Mouse (Mus musculus): Measurements from ENCODE around the gene Apob. TPM values are rescaled to one million over a fixed set of nuclear protein-coding genes. Genes with fewer than 3 reads are reported as not detected.

The Apob gene
- total RNA-seq (2023; ENCODE audit: inconsistent age), result not detected in 4 replicates

DNA sequence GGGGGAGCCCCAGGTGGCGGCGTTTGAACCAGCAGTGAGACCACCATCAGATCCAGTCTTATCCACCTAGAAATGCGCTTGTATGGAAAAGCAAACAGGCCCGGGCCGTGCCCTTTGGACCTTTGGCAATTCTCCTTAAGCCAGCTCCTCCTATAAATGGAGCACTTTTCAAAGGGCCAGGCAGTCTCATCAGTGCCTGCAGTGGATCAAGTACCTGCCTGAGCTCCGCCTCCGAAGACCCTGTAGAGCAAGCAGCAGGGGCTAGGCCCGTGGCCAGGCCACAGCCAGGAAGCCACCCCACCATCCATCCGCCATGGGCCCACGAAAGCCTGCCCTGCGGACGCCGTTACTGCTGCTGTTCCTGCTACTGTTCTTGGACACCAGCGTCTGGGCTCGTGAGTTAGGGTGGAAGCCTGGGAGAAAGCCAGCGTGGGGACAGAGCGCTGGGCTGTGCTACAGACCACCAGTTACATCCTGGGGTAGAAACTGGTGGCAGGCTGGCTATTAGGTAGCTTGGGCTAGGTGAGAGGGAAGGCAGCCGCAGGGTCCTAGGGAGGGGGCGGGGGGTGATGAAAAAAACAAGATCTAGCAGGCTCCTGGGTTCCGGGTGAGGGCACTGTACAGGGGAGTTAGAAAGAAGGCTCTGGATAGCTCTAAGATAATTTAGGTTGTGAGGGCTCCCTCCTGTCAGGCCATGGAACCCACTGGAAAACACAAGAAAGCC lies at the start of gene Apob:
Gene Apob (plus strand): TSS at position 183 of the 724 bp plus-strand sequence.

Other genes with a start within 250 kb of the Apob start
- gene Ldah, start 230.5 kb downstream of the Apob start, total RNA-seq (2023; ENCODE audit: inconsistent age), result 32.6 to 35.1 TPM (median 33.9 TPM) in 4 replicates

Measured in B cell, adult (primary cell).